Mouse (Mus musculus): ENCODE results near the gene Gtf2h1.

Gene Gtf2h1

DNA sequence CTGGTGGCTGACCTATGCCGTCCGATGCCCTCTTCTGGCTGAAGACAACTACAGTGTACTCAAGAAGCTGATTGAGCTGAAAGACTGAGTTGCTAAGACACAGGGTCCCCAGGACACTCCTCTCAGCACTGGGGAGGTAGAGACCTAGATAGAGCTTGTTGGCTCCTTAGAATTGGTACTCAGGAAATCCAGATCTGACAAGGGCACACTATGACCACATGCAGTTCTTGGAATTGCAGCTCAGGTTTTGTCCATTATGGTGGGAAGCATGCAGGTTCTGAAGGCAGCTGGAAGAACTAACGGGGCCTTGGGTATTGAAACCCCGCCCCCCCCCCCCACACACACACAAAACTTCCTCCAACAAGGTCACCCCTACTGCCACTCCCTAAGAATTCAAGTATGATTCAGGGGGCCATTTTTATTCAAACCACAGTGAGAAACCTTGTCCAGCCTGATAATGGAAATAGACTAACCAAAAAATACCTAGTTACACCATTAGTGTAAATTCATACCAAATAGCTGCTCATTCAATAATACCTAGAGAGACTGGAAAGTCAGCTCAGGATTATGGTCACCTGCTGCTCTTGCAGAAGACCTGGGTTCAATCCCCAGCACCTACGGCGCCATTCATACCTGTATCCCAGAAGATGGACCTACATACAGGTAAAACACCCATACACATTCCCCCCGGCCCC lies 60.1 kb downstream of the Gtf2h1 start:
- DNase-seq = no peak

DNA sequence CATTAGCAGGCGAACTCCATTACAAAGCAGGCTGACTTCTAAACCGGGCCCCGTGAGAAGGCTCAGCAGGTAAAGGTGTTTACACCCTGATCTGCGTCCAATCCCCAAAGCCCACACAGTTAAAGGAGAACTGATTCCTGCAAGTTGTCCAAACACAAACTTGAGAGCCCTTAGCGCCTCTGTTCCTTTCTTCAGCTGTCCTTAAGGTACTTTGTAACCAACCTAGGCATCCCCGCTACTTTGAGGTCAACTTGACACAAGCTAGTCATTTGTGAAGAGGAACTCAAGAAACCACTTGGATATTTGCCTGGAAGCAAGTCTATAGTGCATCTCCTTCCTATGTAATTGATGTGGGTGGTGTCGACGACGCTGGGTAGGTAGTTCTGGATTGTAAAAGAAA lies 61.5 kb downstream of the Gtf2h1 start:
- no peak for DNase-seq

DNA sequence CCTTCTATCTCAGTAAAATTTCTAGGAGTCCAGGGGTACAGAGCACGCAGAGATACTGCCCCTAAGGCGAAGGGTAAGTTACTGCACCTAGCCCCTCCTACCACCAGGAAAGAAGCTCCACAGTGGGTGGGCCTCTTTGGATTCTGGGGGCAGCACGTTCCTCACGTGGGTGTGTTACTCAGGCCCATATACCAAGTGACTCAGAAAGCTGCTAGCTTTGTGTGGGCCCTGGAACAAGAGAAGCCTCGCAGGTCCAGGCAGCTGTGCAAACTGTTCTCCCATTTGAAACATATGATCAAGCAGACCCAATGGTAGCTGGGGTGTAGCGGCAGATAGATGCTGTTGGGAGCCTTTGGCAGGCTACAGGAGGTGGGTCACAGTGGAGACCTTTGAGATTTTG lies 63.1 kb downstream of the Gtf2h1 start:
- no peak for DNase-seq

DNA sequence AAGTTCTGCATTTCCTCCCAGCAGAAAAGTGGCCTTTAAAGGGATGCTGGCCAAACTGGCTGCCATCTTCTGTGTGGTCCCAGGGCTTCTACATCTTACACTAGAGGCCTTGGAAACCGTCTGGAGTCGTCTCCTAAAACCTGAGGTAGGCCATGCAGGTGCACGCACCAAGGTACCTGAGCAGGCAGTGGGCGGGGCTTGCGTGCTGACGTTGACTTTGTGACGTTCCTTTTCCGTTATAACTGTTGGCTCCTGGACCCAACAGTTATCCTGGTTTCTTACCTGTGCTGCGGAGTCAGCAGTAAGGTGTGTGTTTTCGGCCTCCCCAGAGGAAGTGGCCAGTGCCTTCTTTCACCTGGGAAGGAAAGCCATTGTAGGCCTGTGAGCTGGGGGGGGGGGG lies 65.1 kb downstream of the Gtf2h1 start, which contains the start of gene Ldhc:
TSS of gene Ldhc (plus strand) at position 208 of the 400 bp plus-strand sequence.
- no peak for DNase-seq

DNA sequence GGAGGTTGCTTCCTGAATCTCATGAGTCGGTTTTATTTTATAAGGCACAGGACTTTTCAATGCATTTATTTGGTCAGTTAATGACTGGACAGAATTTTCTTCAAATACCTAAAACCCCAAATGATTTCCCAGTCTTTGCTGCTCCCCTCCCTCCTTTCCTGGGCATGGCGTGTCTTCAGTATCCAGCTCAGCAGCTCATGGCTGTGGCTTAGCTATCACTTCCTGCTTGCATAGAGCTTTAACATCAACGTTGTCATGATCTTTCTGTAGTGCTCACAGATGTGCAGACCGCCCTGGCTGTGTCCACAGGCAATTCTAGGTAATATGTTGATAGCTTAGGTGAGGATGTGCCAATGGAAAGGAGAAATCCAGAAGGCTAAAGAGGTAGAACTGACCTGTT lies 76.1 kb downstream of the Gtf2h1 start:
- no peak for DNase-seq
